Mouse (Mus musculus): Measurements from ENCODE around the gene Tssk6. TPM values are rescaled to one million over a fixed set of nuclear protein-coding genes. Genes with fewer than 3 reads are reported as not detected.

Tssk6 gene
- polyA plus RNA-seq, 2 experiments: 0.84 to 4.1 TPM

DNA sequence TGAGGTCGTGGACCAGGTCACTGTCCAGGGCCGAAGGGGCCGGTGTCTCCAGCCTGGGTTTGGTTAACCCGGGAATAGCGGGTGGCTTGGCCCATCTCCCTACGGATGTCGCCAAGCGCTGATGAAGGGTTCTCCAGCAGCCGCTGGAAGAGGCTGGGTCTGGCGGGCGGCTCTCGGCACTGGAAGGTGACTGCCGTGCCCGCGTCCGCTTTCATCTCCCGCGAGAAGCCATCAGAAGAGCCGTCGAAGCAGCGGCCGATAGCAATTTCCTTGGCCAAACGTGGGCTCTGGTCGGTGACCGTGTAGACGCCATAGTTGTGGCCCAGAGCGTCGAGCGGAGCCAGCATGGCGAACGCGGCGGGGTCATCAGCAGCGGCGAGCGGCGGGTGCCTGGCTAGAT, 21.1 kb upstream of the Tssk6 start:
- Histone ChIP-seq H3K4me2 (replicated peaks; ENCODE audit: low read depth, low read length, severe bottlenecking) (peak overlapping the region; percentile 57), H3K9ac (ENCODE audit: low read depth, low read length, severe bottlenecking) (no peak overlapping the region), H3K36me3 (ENCODE audit: control insufficient read depth, insufficient read depth, low read length) (no peaks in the 10 kb centered on the region), H3K4me1 (ENCODE audit: control insufficient read depth, insufficient read depth, low read length) (0 out of 2 replicates have a peak, but pooled peaks cover 5% of the 10 kb centered on the region), H3K27me3 (ENCODE audit: control insufficient read depth, insufficient read depth, low read length) (peaks cover 65% of the 10 kb centered on the region), H3K4me3 (replicated peaks; ENCODE audit: low read length) (peak overlapping the region; percentile 42), H3K27ac (replicated peaks; ENCODE audit: low read depth, low read length) (no peak overlapping the region), H3K9me3 (ENCODE audit: control insufficient read depth, low read length) (no peaks in the 10 kb centered on the region)
- TF ChIP-seq POLR2A (IDR thresholded peaks at IDR 0.05; ENCODE audit: borderline replicate concordance, extremely low read depth, insufficient read depth, insufficient read length): no peak
- no peak for DNase-seq (ENCODE audit: low spot score)
- 15% methylated on average over 37 of the region's 37 CpGs for WGBS
- ATAC-seq (ENCODE audit: low FRiP score, low read depth): no peak

DNA sequence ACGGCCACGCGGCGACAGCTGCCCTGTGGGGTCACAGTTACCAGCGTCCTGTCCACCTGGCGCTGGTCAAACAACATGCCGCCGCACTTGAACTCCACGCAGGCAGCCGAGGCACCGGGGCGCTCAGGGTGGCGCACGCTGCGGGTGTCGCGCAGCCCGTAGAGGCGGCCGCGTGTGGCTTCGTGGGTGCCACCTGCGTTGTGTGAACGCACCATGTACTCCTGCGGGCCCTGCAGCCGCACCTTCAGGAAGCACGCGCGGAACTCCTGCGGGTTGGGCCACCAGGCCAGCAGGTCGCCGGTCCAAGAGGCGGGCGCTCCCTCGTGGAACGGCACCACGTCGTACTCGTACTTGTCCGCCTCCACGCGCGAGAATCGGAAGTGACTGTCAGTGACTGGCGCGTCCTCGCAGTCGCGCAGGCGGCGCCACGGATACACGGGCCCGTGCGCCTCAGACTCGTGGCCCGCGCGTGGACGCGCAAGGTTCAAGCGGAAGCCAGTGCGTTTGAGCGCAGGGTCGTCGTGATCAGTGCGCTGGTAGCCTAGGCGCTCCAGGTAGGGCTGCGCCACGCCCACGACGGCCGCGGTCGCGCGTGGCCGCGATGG, 20.6 kb upstream of the Tssk6 start:
- ATAC-seq (ENCODE audit: low FRiP score, low read depth): no peak
- 0 out of 2 replicates have a peak, but pooled peaks cover 5% of the 10 kb centered on the region for H3K4me1 ChIP-seq (ENCODE audit: control insufficient read depth, insufficient read depth, low read length)
- peak overlapping the region; percentile 57 for H3K4me2 ChIP-seq (replicated peaks; ENCODE audit: low read depth, low read length, severe bottlenecking)
- peak overlapping the region; percentile 42 for H3K4me3 ChIP-seq (replicated peaks; ENCODE audit: low read length)
- peaks cover 71% of the 10 kb centered on the region for H3K27me3 ChIP-seq (ENCODE audit: control insufficient read depth, insufficient read depth, low read length)
- 28% methylated on average over 60 of the region's 79 CpGs for WGBS
- H3K36me3 ChIP-seq (ENCODE audit: control insufficient read depth, insufficient read depth, low read length): no peaks in the 10 kb centered on the region
- H3K9me3 ChIP-seq (ENCODE audit: control insufficient read depth, low read length): no peaks in the 10 kb centered on the region
- no peak for DNase-seq (ENCODE audit: low spot score)
- H3K27ac ChIP-seq (replicated peaks; ENCODE audit: low read depth, low read length): no peak overlapping the region
- H3K9ac ChIP-seq (ENCODE audit: low read depth, low read length, severe bottlenecking): 0 out of 2 replicates have a peak overlapping the region, but pooled peaks have one; percentile 36
- no peak for TF ChIP-seq POLR2A (IDR thresholded peaks at IDR 0.05; ENCODE audit: borderline replicate concordance, extremely low read depth, insufficient read depth, insufficient read length)

DNA sequence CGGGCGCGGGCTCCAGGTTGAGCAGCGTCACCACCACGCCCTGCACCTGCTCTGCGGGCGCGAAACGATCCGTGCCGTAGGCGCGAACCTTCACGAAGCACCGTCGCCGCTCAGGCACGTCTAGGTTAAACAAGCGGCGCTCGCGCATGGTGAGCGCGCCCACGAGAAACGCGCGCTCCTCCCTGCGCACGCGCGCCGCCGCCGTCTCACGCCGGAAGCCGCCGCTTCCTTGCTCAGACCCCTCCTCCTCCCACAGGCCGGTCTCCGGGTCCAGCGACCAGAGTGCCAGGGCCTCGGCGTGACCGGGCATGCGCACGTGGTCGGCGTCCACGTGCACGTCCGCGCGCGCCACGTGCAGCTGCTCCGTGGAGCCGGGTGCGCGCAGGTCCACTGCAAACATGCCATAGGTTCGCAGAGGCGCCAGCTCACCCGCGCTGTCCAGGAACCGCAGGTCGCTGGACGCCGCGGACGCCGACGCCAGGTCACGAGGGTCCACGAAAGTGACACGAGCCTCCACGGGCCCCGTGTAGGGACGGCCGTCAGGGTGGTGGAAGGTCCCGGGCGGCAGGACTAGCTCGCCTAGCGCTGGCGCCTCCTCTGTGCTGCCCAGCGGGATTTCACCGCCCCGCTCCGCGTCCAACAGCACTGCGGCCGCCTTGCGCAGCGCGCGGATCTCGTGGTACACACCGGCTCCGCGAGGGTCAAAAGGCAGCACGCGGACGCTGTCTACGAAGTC, 19.8 kb upstream of the Tssk6 start:
- Histone ChIP-seq H3K27ac (replicated peaks; ENCODE audit: low read depth, low read length) (no peak overlapping the region), H3K9me3 (ENCODE audit: control insufficient read depth, low read length) (no peaks in the 10 kb centered on the region), H3K36me3 (ENCODE audit: control insufficient read depth, insufficient read depth, low read length) (no peaks in the 10 kb centered on the region), H3K4me1 (ENCODE audit: control insufficient read depth, insufficient read depth, low read length) (0 out of 2 replicates have a peak, but pooled peaks cover 5% of the 10 kb centered on the region), H3K4me2 (replicated peaks; ENCODE audit: low read depth, low read length, severe bottlenecking) (peak overlapping the region; percentile 57), H3K4me3 (replicated peaks; ENCODE audit: low read length) (peak overlapping the region; percentile 42), H3K27me3 (ENCODE audit: control insufficient read depth, insufficient read depth, low read length) (peaks cover 78% of the 10 kb centered on the region), H3K9ac (ENCODE audit: low read depth, low read length, severe bottlenecking) (peak overlapping the region; percentile 36)
- ATAC-seq (ENCODE audit: low FRiP score, low read depth) (peak; percentile 60), DNase-seq (ENCODE audit: low spot score) (peak; percentile 42)
- TF ChIP-seq POLR2A (IDR thresholded peaks at IDR 0.05; ENCODE audit: borderline replicate concordance, extremely low read depth, insufficient read depth, insufficient read length): no peak
- WGBS: 9% methylated on average over 70 of the region's 103 CpGs

DNA sequence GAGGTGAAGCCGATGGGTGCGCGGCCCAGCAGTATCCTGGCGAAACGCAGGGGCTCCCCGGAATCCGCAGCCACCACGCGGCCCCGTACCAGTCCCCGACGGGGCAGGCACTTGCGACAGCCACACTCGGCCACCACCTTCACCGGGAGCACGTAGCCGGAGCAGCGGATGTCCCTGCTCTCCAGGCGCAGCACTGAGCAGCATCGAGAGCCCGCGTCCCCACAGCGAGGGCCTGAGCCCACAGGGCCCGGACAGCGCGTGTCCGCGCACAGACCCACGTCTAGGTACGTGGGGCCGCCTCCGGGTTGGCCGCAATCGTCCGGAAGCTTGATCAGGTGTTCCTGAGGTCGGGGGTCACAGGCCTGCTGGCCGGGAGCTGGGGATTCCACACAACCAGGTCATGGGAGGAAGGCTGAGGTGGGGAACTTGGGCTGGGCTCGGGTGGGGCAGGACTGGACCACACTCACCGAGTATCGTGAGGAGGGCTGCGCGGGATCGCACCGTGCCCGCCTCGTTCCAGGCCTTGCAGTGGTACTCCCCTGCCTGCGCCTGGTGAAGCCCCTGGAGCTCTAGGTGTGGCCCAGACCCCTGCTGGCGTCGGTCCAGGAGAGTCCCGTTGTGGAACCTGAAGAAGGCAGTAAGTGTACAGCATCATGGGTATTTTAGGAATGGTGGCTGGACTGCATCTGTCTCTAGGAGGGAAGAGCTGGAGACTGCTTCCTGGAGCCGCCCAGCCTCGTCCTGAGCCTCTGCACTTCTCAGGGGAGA, 19.0 kb upstream of the Tssk6 start:
- Histone ChIP-seq H3K9ac (ENCODE audit: low read depth, low read length, severe bottlenecking) (no peak overlapping the region), H3K4me2 (replicated peaks; ENCODE audit: low read depth, low read length, severe bottlenecking) (peak overlapping the region; percentile 57), H3K9me3 (ENCODE audit: control insufficient read depth, low read length) (no peaks in the 10 kb centered on the region), H3K36me3 (ENCODE audit: control insufficient read depth, insufficient read depth, low read length) (no peaks in the 10 kb centered on the region), H3K27ac (replicated peaks; ENCODE audit: low read depth, low read length) (no peak overlapping the region), H3K27me3 (ENCODE audit: control insufficient read depth, insufficient read depth, low read length) (peaks cover 86% of the 10 kb centered on the region), H3K4me1 (ENCODE audit: control insufficient read depth, insufficient read depth, low read length) (0 out of 2 replicates have a peak, but pooled peaks cover 6% of the 10 kb centered on the region), H3K4me3 (replicated peaks; ENCODE audit: low read length) (peak overlapping the region; percentile 42)
- ATAC-seq (ENCODE audit: low FRiP score, low read depth): no peak
- TF ChIP-seq POLR2A (IDR thresholded peaks at IDR 0.05; ENCODE audit: borderline replicate concordance, extremely low read depth, insufficient read depth, insufficient read length): no peak
- DNase-seq (ENCODE audit: low spot score): no peak
- 20% methylated on average over 49 of the region's 52 CpGs for WGBS

DNA sequence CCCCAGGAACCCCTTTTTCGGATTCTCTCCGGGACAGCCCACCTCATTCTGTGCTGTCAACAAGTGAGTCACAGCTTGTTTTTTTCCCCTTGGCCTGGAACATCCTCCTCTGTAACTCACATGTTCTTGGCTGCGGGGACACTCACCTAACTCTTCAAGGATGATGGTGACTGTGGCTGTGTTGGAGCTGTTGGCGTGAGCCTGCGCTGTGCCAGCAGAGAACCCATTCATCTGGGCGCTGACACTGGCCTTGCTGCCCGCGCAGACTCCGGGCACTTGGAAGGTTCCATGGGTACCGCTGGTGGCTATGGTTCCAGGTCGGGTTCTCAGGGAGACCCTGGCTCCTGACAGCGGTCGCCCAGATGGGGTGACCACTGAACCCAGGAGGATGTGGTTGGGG, 17.8 kb upstream of the Tssk6 start:
- Histone ChIP-seq H3K4me1 (ENCODE audit: control insufficient read depth, insufficient read depth, low read length) (peaks cover 10% of the 10 kb centered on the region; the same call in 1 of the 2 replicates), H3K27ac (replicated peaks; ENCODE audit: low read depth, low read length) (no peak overlapping the region), H3K4me2 (replicated peaks; ENCODE audit: low read depth, low read length, severe bottlenecking) (no peak overlapping the region), H3K4me3 (replicated peaks; ENCODE audit: low read length) (no peak overlapping the region), H3K36me3 (ENCODE audit: control insufficient read depth, insufficient read depth, low read length) (no peaks in the 10 kb centered on the region), H3K27me3 (ENCODE audit: control insufficient read depth, insufficient read depth, low read length) (peaks cover 97% of the 10 kb centered on the region), H3K9me3 (ENCODE audit: control insufficient read depth, low read length) (no peaks in the 10 kb centered on the region), H3K9ac (ENCODE audit: low read depth, low read length, severe bottlenecking) (no peak overlapping the region)
- no peak for DNase-seq (ENCODE audit: low spot score)
- no peak for ATAC-seq (ENCODE audit: low FRiP score, low read depth)
- 64% methylated on average over 13 of the region's 13 CpGs for WGBS
- no peak for TF ChIP-seq POLR2A (IDR thresholded peaks at IDR 0.05; ENCODE audit: borderline replicate concordance, extremely low read depth, insufficient read depth, insufficient read length)

Data from limb, embryonic 14.5 days (tissue).